Comparison of ENCODE assay signal across 13 mouse cellular contexts in the genomic region with DNA sequence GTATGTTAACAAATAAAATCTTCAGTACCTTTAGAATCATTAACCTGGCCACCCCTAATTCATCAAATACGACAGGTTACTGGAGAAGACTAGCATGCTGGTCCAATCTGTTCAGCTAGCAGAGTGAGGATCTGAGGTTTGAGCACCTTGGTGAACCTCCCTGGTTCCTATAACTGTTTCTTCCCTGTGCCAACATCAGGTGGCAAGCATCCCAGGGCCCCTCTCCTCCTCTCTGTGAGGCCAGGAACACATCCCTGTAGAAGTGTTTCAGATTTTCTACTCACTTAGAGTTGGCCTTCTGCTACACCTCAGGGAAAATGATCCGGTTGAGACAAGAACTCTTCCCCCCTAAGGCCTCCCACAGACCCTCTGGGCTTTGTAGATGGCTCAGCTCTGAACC.
"Had no signal": no experiment of that assay in that cellular context is flagged by ENCODE, and none has a peak within 500 bp of the region (broad histone marks: within the 10 kb centered on the region; RNA-seq: fewer than 3 reads in every experiment).

No protein-coding gene starts in this region.

- DNase-seq: gastrocnemius, adult 2 months; gastrocnemius, postnatal 10 days; gastrocnemius, postnatal 25 days; heart, adult 2 months; heart, postnatal 4 days; kidney, adult 18-20 months; kidney, adult 8-10 months; kidney, postnatal 10 days; kidney, postnatal 25 days; kidney, postnatal 4 days; liver; liver, embryonic 13.5 days; liver, postnatal 0 days had no signal
